Mouse (Mus musculus) heart, postnatal 0 days (tissue): Measurements from ENCODE around the gene Pou2f3.

Source experiments
- CTCF ChIP-seq: IDR thresholded peaks from 2 replicates; pipeline ENCODE4 v1.5.1; 2016; ENCODE audit warnings: antibody characterized with exemption, control low read depth, low read depth
- EP300 ChIP-seq: IDR thresholded peaks from 2 replicates; pipeline ENCODE4 v1.6.1; 2016; ENCODE audit warnings: antibody characterized with exemption, low read depth

GRCm38 (mm10) chr9:43104873-43105663 is 105.1 kb downstream of the Pou2f3 start:
- TF ChIP-seq CTCF: no peak
- TF ChIP-seq EP300: no peak
